Mouse (Mus musculus) cortical plate, adult 2 months (tissue): Measurements from ENCODE around the gene Atp10b.

Source experiments
- CTCF ChIP-seq: fragments of 200-500 bp; IDR thresholded peaks from 2 replicates; pipeline ENCODE4 v1.5.1; 2011; ENCODE audit warnings: mild to moderate bottlenecking, control low read depth, low read length; ENCODE audit not compliant: insufficient read depth; ENCODE audit errors: extremely low read depth
- POLR2A ChIP-seq: fragments of 200-500 bp; IDR thresholded peaks from 2 replicates; pipeline ENCODE4 v1.6.1; 2011; ENCODE audit warnings: mild to moderate bottlenecking, low read length, control low read depth; ENCODE audit not compliant: insufficient read depth; ENCODE audit errors: extremely low read depth

DNA sequence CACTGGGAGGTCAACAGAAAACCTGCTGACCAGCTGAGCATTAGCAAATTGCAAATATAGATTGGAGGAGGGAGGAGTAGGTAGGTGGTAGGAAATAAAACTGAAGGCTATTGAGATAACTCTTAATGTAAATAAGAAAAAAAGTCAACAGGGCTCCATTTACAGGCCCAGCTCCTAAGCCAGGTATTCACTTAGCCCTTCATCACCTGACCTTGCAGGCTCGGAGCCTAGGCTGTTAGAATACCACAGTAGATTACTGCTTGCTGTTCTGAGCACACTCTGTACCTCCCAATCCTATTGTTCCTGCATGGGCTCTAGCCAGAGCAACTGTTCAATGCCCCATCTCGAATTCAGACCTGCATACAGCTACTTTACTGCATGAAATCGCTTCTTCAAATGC is 117.8 kb downstream of the Atp10b start:
- TF ChIP-seq CTCF (no peak), POLR2A (no peak)
